In the genomic region with DNA sequence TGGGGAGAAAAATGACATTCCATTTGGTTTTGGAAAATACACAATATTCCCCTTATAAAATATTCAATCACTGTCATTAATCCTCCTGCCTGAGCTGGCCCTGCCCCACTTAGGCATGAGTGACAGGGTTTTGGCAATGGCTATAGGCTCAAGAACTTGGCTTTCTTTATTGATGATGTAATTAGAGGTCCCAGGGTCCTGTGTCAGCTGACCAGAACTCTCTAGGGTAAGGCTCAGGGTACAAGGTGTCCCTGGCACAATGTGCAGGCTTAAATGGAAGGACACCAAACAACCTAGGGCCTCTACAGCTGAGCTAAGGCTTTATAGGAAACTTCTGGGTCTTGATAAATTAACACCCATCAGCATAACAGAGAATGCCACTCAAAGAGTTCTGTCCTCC, we compare ENCODE assay signal across 21 mouse cellular contexts.
DNase-seq lines count a peak whose midpoint lies in the region; ATAC-seq and TF ChIP-seq lines count a peak whose summit lies in the region.
"Had no signal": no experiment of that assay in that cellular context is flagged by ENCODE, and none has a peak within 500 bp of the region (broad histone marks: within the 10 kb centered on the region; RNA-seq: fewer than 3 reads in every experiment).

No protein-coding gene starts in this region.

- TF ChIP-seq CTCF in stomach, postnatal 0 days (IDR thresholded peaks at IDR 0.05; ENCODE audit: low read depth) = no peak

- no peaks in the 10 kb centered on the region for H3K27me3 ChIP-seq in heart, embryonic 11.5 days (ENCODE audit: control insufficient read depth, insufficient read depth, low read length)
- no peaks in the 10 kb centered on the region for H3K27me3 ChIP-seq in stomach, postnatal 0 days (ENCODE audit: control insufficient read depth, insufficient read depth, low read length)
- H3K27me3 ChIP-seq: embryonic facial prominence, embryonic 15.5 days; hindbrain, embryonic 15.5 days; limb, embryonic 15.5 days; liver, embryonic 15.5 days had no signal

- no peak overlapping the region for H3K9ac ChIP-seq in heart, embryonic 11.5 days (ENCODE audit: low read depth, low read length)
- no peak overlapping the region for H3K9ac ChIP-seq in stomach, postnatal 0 days (ENCODE audit: low read length)
- H3K9ac ChIP-seq: embryonic facial prominence, embryonic 15.5 days; forebrain, postnatal 0 days; hindbrain, embryonic 15.5 days; limb, embryonic 15.5 days; liver, embryonic 15.5 days had no signal

- peak; percentile 46 to 65 for DNase-seq in heart, adult 18-20 months
- DNase-seq in kidney, adult 9 months = peak; percentile 8
- DNase-seq in kidney, adult 8-10 months = no peak
- DNase-seq in adrenal gland, postnatal 10 days = peak; percentile 53
- no peak for DNase-seq in stomach, postnatal 0 days (ENCODE audit: low spot score)
- no peak for DNase-seq in ovary, postnatal 36 days (ENCODE audit: low spot score)
- DNase-seq: cerebellum, adult 11-12 months; cerebellum, postnatal 36 days; forebrain, postnatal 0 days; kidney, postnatal 10 days; right cerebral cortex, postnatal 25 days; thymus, postnatal 25 days had no signal

- no peak overlapping the region for H3K27ac ChIP-seq in heart, embryonic 11.5 days (ENCODE audit: low read depth, low read length)
- H3K27ac ChIP-seq in stomach, postnatal 0 days (replicated peaks) = no peak overlapping the region
- H3K27ac ChIP-seq: embryonic facial prominence, embryonic 15.5 days; hindbrain, embryonic 15.5 days; limb, embryonic 15.5 days; liver, embryonic 15.5 days had no signal

- no peaks in the 10 kb centered on the region for H3K9me3 ChIP-seq in heart, embryonic 11.5 days (replicated peaks; ENCODE audit: control insufficient read depth, low read length)
- H3K9me3 ChIP-seq in stomach, postnatal 0 days (ENCODE audit: control insufficient read depth, low read length) = no peaks in the 10 kb centered on the region
- H3K9me3 ChIP-seq: embryonic facial prominence, embryonic 15.5 days; hindbrain, embryonic 15.5 days; limb, embryonic 15.5 days; liver, embryonic 15.5 days had no signal

- H3K4me3 ChIP-seq in heart, embryonic 11.5 days (ENCODE audit: low read depth, low read length) = no peak overlapping the region
- H3K4me3 ChIP-seq in stomach, postnatal 0 days (ENCODE audit: low read depth, low read length) = no peak overlapping the region
- H3K4me3 ChIP-seq: embryonic facial prominence, embryonic 15.5 days; hindbrain, embryonic 15.5 days; limb, embryonic 15.5 days; liver, embryonic 15.5 days; megakaryocyte, embryonic 14.5 days had no signal

- H3K4me1 ChIP-seq in heart, embryonic 11.5 days (ENCODE audit: control insufficient read depth, insufficient read depth, low read length) = no peaks in the 10 kb centered on the region
- no peaks in the 10 kb centered on the region for H3K4me1 ChIP-seq in stomach, postnatal 0 days (replicated peaks; ENCODE audit: control insufficient read depth, insufficient read depth)
- H3K4me1 ChIP-seq: embryonic facial prominence, embryonic 15.5 days; hindbrain, embryonic 15.5 days; limb, embryonic 15.5 days; liver, embryonic 15.5 days had no signal

- no peak overlapping the region for H3K4me2 ChIP-seq in heart, embryonic 11.5 days
- H3K4me2 ChIP-seq in stomach, postnatal 0 days (replicated peaks; ENCODE audit: low read depth) = no peak overlapping the region
- H3K4me2 ChIP-seq: embryonic facial prominence, embryonic 15.5 days; hindbrain, embryonic 15.5 days; limb, embryonic 15.5 days; liver, embryonic 15.5 days had no signal

- H3K36me3 ChIP-seq in heart, embryonic 11.5 days (ENCODE audit: control insufficient read depth, insufficient read depth, low read length) = no peaks in the 10 kb centered on the region
- no peaks in the 10 kb centered on the region for H3K36me3 ChIP-seq in stomach, postnatal 0 days (ENCODE audit: control insufficient read depth, insufficient read depth, low read length)
- H3K36me3 ChIP-seq: embryonic facial prominence, embryonic 15.5 days; hindbrain, embryonic 15.5 days; limb, embryonic 15.5 days; liver, embryonic 15.5 days had no signal

- no peak for TF ChIP-seq EP300 in stomach, postnatal 0 days (optimal IDR thresholded peaks at IDR 0.05)

- no peak for ATAC-seq in heart, embryonic 11.5 days (replicated peaks; ENCODE audit: insufficient number of reproducible peaks, low FRiP score, low TSS enrichment)
- ATAC-seq in stomach, postnatal 0 days (ENCODE audit: low FRiP score, low TSS enrichment) = peak; percentile 64; the same call in 1 of the 2 replicates
- ATAC-seq: forebrain, postnatal 0 days; intestine, postnatal 0 days; lung, postnatal 0 days; midbrain, embryonic 16.5 days had no signal

Comparison
In these comparisons a context has a peak if more than half of its experiments do, and no peak if none do; other contexts are left out.
1. DNase-seq: peak in heart, adult 18-20 months (2 of 2), kidney, adult 9 months (single experiment) and adrenal gland, postnatal 10 days (single experiment); none in kidney, adult 8-10 months (0 of 2), stomach, postnatal 0 days (single experiment) and ovary, postnatal 36 days (single experiment).